Mouse (Mus musculus): ENCODE data around the gene Gm16381. TPM values are rescaled to one million over a fixed set of nuclear protein-coding genes. Genes with fewer than 3 reads are reported as not detected.

Gene Gm16381
- polyA plus RNA-seq (2017; shearing (Covaris generic)), result not detected

GRCm38 (mm10) chr12:87644520-87644919 lies at the start of gene Gm16381:
TSS of gene Gm16381 (minus strand) at chr12:87644620.

GRCm38 (mm10) chr12:87618569-87618968 lies 25.9 kb downstream of the Gm16381 start, which contains the start of gene Gm4027:
TSS of gene Gm4027 (plus strand) at chr12:87618869.

GRCm38 (mm10) chr12:87602388-87602787 lies 42.0 kb downstream of the Gm16381 start, which contains the start of gene Oog1:
TSS of gene Oog1 (plus strand) at chr12:87602688.

Other genes with a start within 250 kb of the Gm16381 start
- gene Slirp, start 200.7 kb downstream of the Gm16381 start, polyA plus RNA-seq (2017; shearing (Covaris generic)), result 78.4 TPM
- gene Alkbh1, start 200.6 kb downstream of the Gm16381 start, polyA plus RNA-seq (2017; shearing (Covaris generic)), result 84.3 TPM
- gene Snw1, start 172.3 kb downstream of the Gm16381 start, polyA plus RNA-seq (2017; shearing (Covaris generic)), result 215 TPM
- gene Gm5788, start 149.9 kb downstream of the Gm16381 start, polyA plus RNA-seq (2017; shearing (Covaris generic)), result not detected
- gene Gm8300, start 130.3 kb downstream of the Gm16381 start, polyA plus RNA-seq (2017; shearing (Covaris generic)), result not detected
- gene Oog1, start 41.9 kb downstream of the Gm16381 start, polyA plus RNA-seq (2017; shearing (Covaris generic)), result not detected
- not detected for gene Gm4027, start 25.8 kb downstream of the Gm16381 start, polyA plus RNA-seq (2017; shearing (Covaris generic))
- gene Gm21319, start 131.1 kb upstream of the Gm16381 start, polyA plus RNA-seq (2017; shearing (Covaris generic)), result not detected
- gene Gm21936, start 150.9 kb upstream of the Gm16381 start, polyA plus RNA-seq (2017; shearing (Covaris generic)), result not detected
- not detected for gene BB287469, start 172.0 kb upstream of the Gm16381 start, polyA plus RNA-seq (2017; shearing (Covaris generic))
- not detected for gene Gm2001, start 197.7 kb upstream of the Gm16381 start, polyA plus RNA-seq (2017; shearing (Covaris generic))
- gene Gm2016, start 229.5 kb upstream of the Gm16381 start, polyA plus RNA-seq (2017; shearing (Covaris generic)), result not detected

Measured in inflammation-experienced regulatory T-cells, adult 16 weeks (primary cell).